Mouse (Mus musculus) liver, adult 2 months (tissue): ENCODE measurements around the gene Actr1b.

ENCODE experiments used
- CTCF ChIP-seq: fragments of 200-500 bp; IDR thresholded peaks from 2 replicates; pipeline ENCODE4 v1.5.1; 2011; ENCODE audit warnings: low read depth, low read length, control low read depth
- POLR2A ChIP-seq: fragments of 200-500 bp; IDR thresholded peaks from 2 replicates; pipeline ENCODE4 v1.6.1; 2011; ENCODE audit warnings: low read length, control low read depth; ENCODE audit not compliant: insufficient read depth; ENCODE audit errors: extremely low read depth

DNA sequence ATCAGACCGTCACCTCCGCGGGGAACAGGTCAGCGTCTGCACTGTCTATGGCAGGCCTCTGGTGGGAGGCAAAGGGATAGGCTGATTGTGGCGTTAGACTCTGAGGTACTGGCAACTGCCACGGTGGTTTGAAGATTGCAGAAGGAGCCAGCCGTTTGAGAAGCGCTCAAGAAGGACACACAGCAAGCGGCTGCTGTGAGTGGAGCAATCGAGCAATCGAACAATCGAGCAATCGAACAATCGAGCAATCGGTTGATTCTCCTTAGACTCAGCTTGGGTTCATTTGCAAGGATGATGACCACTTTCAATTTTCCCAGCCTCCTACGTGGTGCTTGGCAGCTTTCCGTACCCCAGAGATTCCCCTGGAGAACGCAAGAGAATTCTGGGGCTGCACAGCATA, 44.9 kb upstream of the Actr1b start:
- TF ChIP-seq CTCF: no peak
- no peak for TF ChIP-seq POLR2A
